Mouse (Mus musculus) spleen, adult 2 months (tissue): Measurements from ENCODE around the gene Tcl1b5. TPM values are rescaled to one million over a fixed set of nuclear protein-coding genes. Genes with fewer than 3 reads are reported as not detected.
"Not testable (repeated sequence)": the region's sequence is repeated elsewhere in the genome, so short reads cannot be mapped to it uniquely, and the experiment has no call there.

Experiments
- DNase-seq, 2 experiments: peaks; one replicate each; pipeline versions ENCODE4 v3.0.0 to v3.0.0-alpha.2; 2012 to 2021; ENCODE audit warnings: low spot score in 2 of 2, low read depth in 1 of 2
- H3K27ac ChIP-seq: fragments of 200-500 bp; 2 replicates; pipeline ENCODE4 v1.5.1; 2012; ENCODE audit warnings: low read length, inconsistent platforms; ENCODE audit not compliant: insufficient read depth
- H3K27me3 ChIP-seq: fragments of 200-500 bp; 2 replicates; pipeline ENCODE4 v1.6.1; 2012; ENCODE audit warnings: mild to moderate bottlenecking, moderate library complexity, low read length, inconsistent platforms; ENCODE audit not compliant: control insufficient read depth, insufficient read depth
- H3K36me3 ChIP-seq: fragments of 200-500 bp; 2 replicates; pipeline ENCODE4 v1.6.1; 2012; ENCODE audit warnings: mild to moderate bottlenecking, low read length, inconsistent platforms; ENCODE audit not compliant: control insufficient read depth, insufficient read depth
- H3K4me1 ChIP-seq: fragments of 200-500 bp; 2 replicates; pipeline ENCODE4 v1.6.1; 2011; ENCODE audit warnings: inconsistent platforms; ENCODE audit not compliant: control insufficient read depth, insufficient read depth, insufficient read length
- H3K4me3 ChIP-seq: fragments of 200-500 bp; 2 replicates; pipeline ENCODE4 v1.5.1; 2011; ENCODE audit warnings: mild to moderate bottlenecking, inconsistent platforms; ENCODE audit not compliant: insufficient read depth, insufficient read length; ENCODE audit errors: extremely low read depth
- CTCF ChIP-seq: fragments of 200-500 bp; IDR thresholded peaks from 2 replicates; pipeline ENCODE4 v1.5.1; 2011; ENCODE audit warnings: mild to moderate bottlenecking, inconsistent platforms; ENCODE audit not compliant: insufficient read depth, insufficient read length, insufficient replicate concordance; ENCODE audit errors: extremely low read depth
- POLR2A ChIP-seq: fragments of 200-500 bp; IDR thresholded peaks from 2 replicates; pipeline ENCODE4 v1.6.1; 2011; ENCODE audit warnings: low read depth, low read length, inconsistent platforms
- WGBS: fragments of 180-500 bp; shearing (Covaris S2); methylation state at CpG from one replicate; pipeline ENCODE4 v1.1.7; 2018; 5-methylcytosine and 5-hydroxymethylcytosine counted together
- polyA plus RNA-seq: library from polyadenylated mRNA; depleted of rRNA; stranded (reverse); fragments of >200 nt; gene quantifications from 2 replicates; pipeline ENCODE4 v1.2.3, GENCODE M21; 2012

Tcl1b5 gene
- polyA plus RNA-seq, 1 experiment, result not detected

DNA sequence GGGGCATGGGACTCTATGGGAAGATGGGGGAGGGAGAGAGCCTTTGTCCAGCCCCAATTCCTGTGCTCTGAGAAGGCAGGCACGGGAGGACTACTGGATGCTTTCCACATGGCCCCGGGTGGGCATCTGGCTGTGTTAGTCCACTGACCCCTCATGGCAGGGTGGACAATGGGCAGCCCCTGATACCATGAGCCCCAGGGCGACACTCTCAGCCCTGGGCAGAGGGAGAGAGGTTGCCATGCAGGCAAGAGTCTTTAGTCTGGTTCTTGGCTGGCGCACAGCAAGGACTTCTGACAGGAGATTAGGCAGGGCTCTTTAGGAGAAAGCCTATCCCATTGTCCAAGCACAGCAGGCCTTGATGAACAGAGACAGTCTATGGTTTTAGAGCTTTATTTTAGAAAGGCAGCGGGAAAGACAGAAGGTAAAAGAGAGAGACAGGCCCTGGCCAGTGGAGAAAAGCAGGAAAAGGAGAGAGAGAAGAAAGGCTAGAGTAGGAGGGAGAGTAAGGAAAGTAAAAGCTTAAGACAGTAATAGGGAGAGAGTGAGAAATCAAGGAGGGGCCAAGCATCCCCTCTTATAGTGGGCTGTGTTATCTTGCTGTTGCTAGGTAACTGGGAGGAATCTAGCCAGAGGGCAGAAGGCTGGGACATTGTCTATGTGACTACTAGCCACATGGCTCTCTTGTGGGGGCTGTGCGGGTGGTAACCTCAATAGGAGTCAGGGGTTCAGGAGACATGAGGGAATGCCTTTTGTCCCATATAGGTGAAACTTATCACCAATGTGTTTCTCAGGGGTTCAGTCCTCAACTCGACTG is 23.7 kb downstream of the Tcl1b5 start:
- H3K27me3 ChIP-seq, DNase-seq, H3K4me3 ChIP-seq, H3K36me3 ChIP-seq, H3K4me1 ChIP-seq, H3K27ac ChIP-seq: not testable (repeated sequence)
- WGBS, result 77% methylated on average over 7 of the region's 7 CpGs

DNA sequence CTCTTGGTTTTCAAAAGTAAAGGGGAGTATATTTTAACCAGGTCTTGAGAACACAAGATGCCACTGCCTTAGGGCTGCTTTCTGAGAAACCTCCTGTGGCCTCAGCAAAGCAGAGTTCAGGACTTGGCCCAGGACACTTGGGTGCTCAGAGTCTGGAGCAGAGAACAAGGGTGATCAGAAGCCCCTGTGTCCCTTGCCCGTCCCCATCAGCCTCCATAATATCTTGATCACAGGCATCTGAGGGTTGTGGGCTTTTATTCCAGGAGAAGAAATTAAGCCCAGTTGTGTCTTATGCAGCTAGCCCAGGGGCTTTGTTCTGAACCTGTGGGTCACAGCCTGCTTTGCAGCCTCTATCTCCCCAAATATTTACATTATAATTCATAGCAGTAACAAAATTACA is 25.5 kb downstream of the Tcl1b5 start, which contains the start of gene Tcl1b4:
Tcl1b4 (plus strand) TSS at position 301 of the 400 bp plus-strand sequence.
- H3K27me3 ChIP-seq, H3K36me3 ChIP-seq, H3K27ac ChIP-seq, H3K4me1 ChIP-seq, H3K4me3 ChIP-seq, DNase-seq: not testable (repeated sequence)
- 90% methylated on average over 1 of the region's 1 CpGs for WGBS

GRCm38 (mm10) chr12:105207071-105207470 is 30.9 kb downstream of the Tcl1b5 start:
- TF ChIP-seq CTCF (no peak), POLR2A (no peak)
- Histone ChIP-seq H3K4me1 (no peaks in the 10 kb centered on the region), H3K4me3 (no peak overlapping the region), H3K27ac (no peak overlapping the region), H3K36me3 (no peaks in the 10 kb centered on the region), H3K27me3 (no peaks in the 10 kb centered on the region)
- 43% methylated on average over 1 of the region's 1 CpGs for WGBS
- DNase-seq, result no peak

DNA sequence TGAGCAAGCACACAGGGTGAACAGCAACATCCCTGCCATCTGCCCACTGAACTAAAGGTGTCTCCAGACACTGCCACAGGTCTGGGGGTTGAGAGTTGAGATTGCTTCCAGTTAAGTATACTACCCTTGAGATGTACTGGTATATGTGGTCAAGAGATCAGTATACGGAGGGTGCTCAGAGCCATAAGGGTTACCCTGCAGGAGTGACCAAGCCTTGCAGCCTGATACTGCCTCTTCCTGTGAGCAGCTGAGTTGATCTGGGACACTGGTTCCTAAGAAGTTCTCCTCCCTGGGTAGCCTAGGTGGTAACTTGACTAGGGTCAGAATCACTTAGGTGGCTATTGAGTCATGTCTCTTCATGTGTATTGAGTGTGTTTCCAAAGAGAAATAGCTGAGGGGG is 32.3 kb downstream of the Tcl1b5 start:
- H3K4me1 ChIP-seq, result no peaks in the 10 kb centered on the region
- no peaks in the 10 kb centered on the region for H3K27me3 ChIP-seq
- WGBS, result 80% methylated on average over 1 of the region's 1 CpGs
- no peak for TF ChIP-seq CTCF
- no peak for TF ChIP-seq POLR2A
- H3K4me3 ChIP-seq, result no peak overlapping the region
- no peak overlapping the region for H3K27ac ChIP-seq
- no peaks in the 10 kb centered on the region for H3K36me3 ChIP-seq
- DNase-seq, result no peak

DNA sequence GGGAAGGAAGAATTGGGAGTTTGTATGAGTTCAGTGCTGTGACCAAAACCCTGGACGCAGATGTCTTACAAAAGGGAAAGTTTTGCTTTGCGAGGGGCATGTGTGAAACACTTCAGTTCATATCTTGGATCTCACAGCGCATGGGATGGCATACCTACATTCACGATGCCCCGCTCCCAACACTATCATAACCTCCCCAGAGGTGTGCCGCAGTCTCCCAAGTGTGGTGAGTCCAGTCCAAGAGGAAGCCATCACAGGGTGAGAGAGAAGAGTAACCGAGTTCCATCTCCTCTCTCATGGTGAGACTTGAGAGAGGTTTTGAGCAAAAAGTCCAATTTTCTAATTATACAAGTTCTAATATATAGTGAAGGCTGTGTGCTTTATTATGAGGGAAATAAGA is 33.1 kb downstream of the Tcl1b5 start:
- H3K27ac ChIP-seq, result no peak overlapping the region

GRCm38 (mm10) chr12:105217101-105217760 is 41.1 kb downstream of the Tcl1b5 start:
- Histone ChIP-seq H3K27ac (no peak overlapping the region), H3K4me1 (no peaks in the 10 kb centered on the region), H3K4me3 (no peak overlapping the region), H3K27me3 (no peaks in the 10 kb centered on the region), H3K36me3 (no peaks in the 10 kb centered on the region)
- TF ChIP-seq CTCF (no peak), POLR2A (no peak)
- DNase-seq, result no peak
- 82% methylated on average over 7 of the region's 7 CpGs for WGBS

More for the DNA sequence above, 33.1 kb downstream of the Tcl1b5 start:
- no peak for DNase-seq
- H3K4me3 ChIP-seq, result no peak overlapping the region
- H3K36me3 ChIP-seq, result no peaks in the 10 kb centered on the region
- 91% methylated on average over 7 of the region's 7 CpGs for WGBS
- H3K4me1 ChIP-seq, result no peaks in the 10 kb centered on the region
- no peaks in the 10 kb centered on the region for H3K27me3 ChIP-seq
- TF ChIP-seq CTCF, result no peak
- no peak for TF ChIP-seq POLR2A
